ENCODE assay signal across 13 mouse cellular contexts in genomic region chr3:89808638-89809037, GRCm38 (mm10). TPM values are rescaled to one million over a fixed set of nuclear protein-coding genes. Genes with fewer than 3 reads are reported as not detected.
DNase-seq lines count a peak whose midpoint lies in the region; ATAC-seq lines count a peak whose summit lies in the region.
"Had no signal": no experiment of that assay in that cellular context is flagged by ENCODE, and none has a peak within 500 bp of the region (broad histone marks: within the 10 kb centered on the region; RNA-seq: fewer than 3 reads in every experiment).

No protein-coding gene starts in this region.

- no peak overlapping the region for H3K4me3 ChIP-seq in heart, embryonic 16.5 days (ENCODE audit: low read length)
- peak overlapping the region; percentile 38 for H3K4me3 ChIP-seq in liver, embryonic 13.5 days (replicated peaks)
- H3K4me3 ChIP-seq in stomach, embryonic 14.5 days (ENCODE audit: low read depth, low read length): no peak overlapping the region
- H3K4me3 ChIP-seq: midbrain, embryonic 13.5 days had no signal

- no peaks in the 10 kb centered on the region for H3K27me3 ChIP-seq in heart, embryonic 16.5 days (ENCODE audit: control insufficient read depth, insufficient read depth, low read length)
- H3K27me3 ChIP-seq in liver, embryonic 13.5 days: peaks cover 10% of the 10 kb centered on the region; the same call in 1 of the 2 replicates
- no peaks in the 10 kb centered on the region for H3K27me3 ChIP-seq in stomach, embryonic 14.5 days (ENCODE audit: control insufficient read depth, insufficient read depth, low read length)
- H3K27me3 ChIP-seq: midbrain, embryonic 13.5 days had no signal

- no peak overlapping the region for H3K9ac ChIP-seq in heart, embryonic 16.5 days (ENCODE audit: low read length)
- H3K9ac ChIP-seq in liver, embryonic 13.5 days: peak overlapping the region; percentile 51
- no peak overlapping the region for H3K9ac ChIP-seq in stomach, embryonic 14.5 days (replicated peaks; ENCODE audit: low read depth, low read length)
- H3K9ac ChIP-seq: midbrain, embryonic 13.5 days had no signal

- 0 out of 2 replicates have a peak, but pooled peaks cover 6% of the 10 kb centered on the region for H3K9me3 ChIP-seq in heart, embryonic 16.5 days (replicated peaks; ENCODE audit: control insufficient read depth, low read length)
- no peaks in the 10 kb centered on the region for H3K9me3 ChIP-seq in liver, embryonic 13.5 days (replicated peaks)
- H3K9me3 ChIP-seq in stomach, embryonic 14.5 days (ENCODE audit: control insufficient read depth, low read depth, low read length): no peaks in the 10 kb centered on the region

- WGBS in heart, embryonic 16.5 days: 41% methylated on average over 9 of the region's 9 CpGs
- WGBS in liver, embryonic 13.5 days (ENCODE audit: insufficient replicate concordance): 30% methylated on average over 9 of the region's 9 CpGs
- 38% methylated on average over 9 of the region's 9 CpGs for WGBS in stomach, embryonic 14.5 days

- DNase-seq in heart, adult 8-10 months (ENCODE audit: low spot score): no peak
- peak; percentile 80 for DNase-seq in c-Kit-negative CD71-positive TER-119-positive erythroid progenitor cells, embryonic 14.5 days (ENCODE audit: low read depth, low spot score)
- DNase-seq in liver, embryonic 13.5 days: peak; percentile 86
- DNase-seq in kidney, adult 11 months: no peak
- no peak for DNase-seq in layer of hippocampus, postnatal 36 days
- DNase-seq in lung, postnatal 36 days: no peak
- DNase-seq: heart, postnatal 4 days; kidney, adult 18-20 months; thymus, postnatal 25 days had no signal

- H3K36me3 ChIP-seq in heart, embryonic 16.5 days (ENCODE audit: control insufficient read depth, insufficient read depth): no peaks in the 10 kb centered on the region
- no peaks in the 10 kb centered on the region for H3K36me3 ChIP-seq in liver, embryonic 13.5 days
- H3K36me3 ChIP-seq in stomach, embryonic 14.5 days (ENCODE audit: control insufficient read depth, insufficient read depth, low read length): no peaks in the 10 kb centered on the region
- H3K36me3 ChIP-seq: midbrain, embryonic 13.5 days had no signal

- H3K4me1 ChIP-seq in heart, embryonic 16.5 days (ENCODE audit: control insufficient read depth, insufficient read depth, low read length): no peaks in the 10 kb centered on the region
- H3K4me1 ChIP-seq in liver, embryonic 13.5 days (replicated peaks): peaks cover 33% of the 10 kb centered on the region
- H3K4me1 ChIP-seq in stomach, embryonic 14.5 days (ENCODE audit: control insufficient read depth, insufficient read depth, low read length): 0 out of 2 replicates have a peak, but pooled peaks cover 3% of the 10 kb centered on the region
- H3K4me1 ChIP-seq: midbrain, embryonic 13.5 days had no signal

- no peak overlapping the region for H3K4me2 ChIP-seq in heart, embryonic 16.5 days (ENCODE audit: low read depth, low read length)
- H3K4me2 ChIP-seq in liver, embryonic 13.5 days: peak overlapping the region; percentile 65
- no peak overlapping the region for H3K4me2 ChIP-seq in stomach, embryonic 14.5 days (replicated peaks; ENCODE audit: low read depth, low read length)
- H3K4me2 ChIP-seq: midbrain, embryonic 13.5 days had no signal

- 0 out of 2 replicates have a peak, but pooled peaks have one; percentile 37 for ATAC-seq in heart, embryonic 16.5 days (replicated peaks; ENCODE audit: extremely low read depth, insufficient read depth, low FRiP score)
- ATAC-seq in liver, embryonic 13.5 days (ENCODE audit: low read depth): peak; percentile 94
- ATAC-seq in stomach, embryonic 14.5 days (ENCODE audit: insufficient number of reproducible peaks, insufficient read depth, low FRiP score, low read depth): peak; percentile 79; the same call in 1 of the 2 replicates
- ATAC-seq: lung, postnatal 0 days; midbrain, embryonic 13.5 days had no signal

- no peak overlapping the region for H3K27ac ChIP-seq in heart, embryonic 16.5 days (ENCODE audit: low read length)
- H3K27ac ChIP-seq in liver, embryonic 13.5 days: peak overlapping the region; percentile 96
- H3K27ac ChIP-seq in stomach, embryonic 14.5 days (ENCODE audit: low read length): no peak overlapping the region; the same call in 1 of the 2 replicates
- H3K27ac ChIP-seq: midbrain, embryonic 13.5 days had no signal

RNA-seq across cellular contexts. Expression of gene She, which starts 22.5 kb away (rescaled TPM):
- 4.8 and 7.2 TPM in 2 replicates for polyA plus RNA-seq in heart, embryonic 16.5 days (2015; fragmentation: Nextera tagmentation; extraction: Ambion mirVana)
- total RNA-seq in heart, adult 8-10 months (2022): 10 to 100 TPM in 3 of 4 experiments, 1 to 10 TPM in 1; 8.5 to 14.1 (median 12.4) TPM
- polyA plus RNA-seq in liver, embryonic 13.5 days (2015; fragmentation: Nextera tagmentation; extraction: Ambion mirVana): 1.0 and 1.1 TPM in 2 replicates
- polyA plus RNA-seq in stomach, embryonic 14.5 days (2014; fragmentation: Nextera tagmentation; extraction: Ambion mirVana): 4.0 and 5.7 TPM in 2 replicates
- total RNA-seq in layer of hippocampus, postnatal 36 days (2021): 1 to 10 TPM; 2.4 to 2.9 TPM

RNA-seq across cellular contexts. Expression of gene Ube2q1, which starts 35.2 kb away (rescaled TPM):
- 7.2 and 8.3 TPM in 2 replicates for polyA plus RNA-seq in heart, embryonic 16.5 days (2015; fragmentation: Nextera tagmentation; extraction: Ambion mirVana)
- total RNA-seq in heart, adult 8-10 months (2022): 10 to 100 TPM; 21.6 to 25.2 (median 23.0) TPM
- 3.4 and 3.5 TPM in 2 replicates for polyA plus RNA-seq in liver, embryonic 13.5 days (2015; fragmentation: Nextera tagmentation; extraction: Ambion mirVana)
- 21.8 and 22.0 TPM in 2 replicates for polyA plus RNA-seq in stomach, embryonic 14.5 days (2014; fragmentation: Nextera tagmentation; extraction: Ambion mirVana)
- 10 to 100 TPM; 92.1 to 96.4 TPM for total RNA-seq in layer of hippocampus, postnatal 36 days (2021)

RNA-seq across cellular contexts. Expression of gene Chrnb2, which starts 44.2 kb away (rescaled TPM):
- 0.25 and 0.29 TPM in 2 replicates for polyA plus RNA-seq in heart, embryonic 16.5 days (2015; fragmentation: Nextera tagmentation; extraction: Ambion mirVana)
- under 1 TPM; 0.11 to 0.22 (median 0.16) TPM for total RNA-seq in heart, adult 8-10 months (2022)
- polyA plus RNA-seq in liver, embryonic 13.5 days (2015; fragmentation: Nextera tagmentation; extraction: Ambion mirVana): 0.16 and 0.20 TPM in 2 replicates
- 1.9 and 2.5 TPM in 2 replicates for polyA plus RNA-seq in stomach, embryonic 14.5 days (2014; fragmentation: Nextera tagmentation; extraction: Ambion mirVana)
- 10 to 100 TPM; 29.6 to 30.2 TPM for total RNA-seq in layer of hippocampus, postnatal 36 days (2021)

Comparison
In these comparisons a context has a peak if more than half of its experiments do, and no peak if none do; other contexts are left out.
1. ATAC-seq: peak in every context shown above with its lines; median percentile 94 in liver, embryonic 13.5 days; 79 in stomach, embryonic 14.5 days; 37 in heart, embryonic 16.5 days.
2. DNase-seq: peak in c-Kit-negative CD71-positive TER-119-positive erythroid progenitor cells, embryonic 14.5 days (single experiment) and liver, embryonic 13.5 days (single experiment); none in heart, adult 8-10 months (single experiment), kidney, adult 11 months (single experiment), layer of hippocampus, postnatal 36 days (0 of 2) and lung, postnatal 36 days (single experiment).